Mouse (Mus musculus): ENCODE measurements around the gene F2rl2.

GRCm38 (mm10) chr13:95663834-95664233, 32.8 kb upstream of the F2rl2 start:
- no peak for TF ChIP-seq CTCF (IDR thresholded peaks at IDR 0.05; ENCODE audit: low read depth)
- TF ChIP-seq EP300 (IDR thresholded peaks at IDR 0.05; ENCODE audit: low read depth) = no peak
